Mouse (Mus musculus): ENCODE results near the gene CK137956.

CK137956 gene

DNA sequence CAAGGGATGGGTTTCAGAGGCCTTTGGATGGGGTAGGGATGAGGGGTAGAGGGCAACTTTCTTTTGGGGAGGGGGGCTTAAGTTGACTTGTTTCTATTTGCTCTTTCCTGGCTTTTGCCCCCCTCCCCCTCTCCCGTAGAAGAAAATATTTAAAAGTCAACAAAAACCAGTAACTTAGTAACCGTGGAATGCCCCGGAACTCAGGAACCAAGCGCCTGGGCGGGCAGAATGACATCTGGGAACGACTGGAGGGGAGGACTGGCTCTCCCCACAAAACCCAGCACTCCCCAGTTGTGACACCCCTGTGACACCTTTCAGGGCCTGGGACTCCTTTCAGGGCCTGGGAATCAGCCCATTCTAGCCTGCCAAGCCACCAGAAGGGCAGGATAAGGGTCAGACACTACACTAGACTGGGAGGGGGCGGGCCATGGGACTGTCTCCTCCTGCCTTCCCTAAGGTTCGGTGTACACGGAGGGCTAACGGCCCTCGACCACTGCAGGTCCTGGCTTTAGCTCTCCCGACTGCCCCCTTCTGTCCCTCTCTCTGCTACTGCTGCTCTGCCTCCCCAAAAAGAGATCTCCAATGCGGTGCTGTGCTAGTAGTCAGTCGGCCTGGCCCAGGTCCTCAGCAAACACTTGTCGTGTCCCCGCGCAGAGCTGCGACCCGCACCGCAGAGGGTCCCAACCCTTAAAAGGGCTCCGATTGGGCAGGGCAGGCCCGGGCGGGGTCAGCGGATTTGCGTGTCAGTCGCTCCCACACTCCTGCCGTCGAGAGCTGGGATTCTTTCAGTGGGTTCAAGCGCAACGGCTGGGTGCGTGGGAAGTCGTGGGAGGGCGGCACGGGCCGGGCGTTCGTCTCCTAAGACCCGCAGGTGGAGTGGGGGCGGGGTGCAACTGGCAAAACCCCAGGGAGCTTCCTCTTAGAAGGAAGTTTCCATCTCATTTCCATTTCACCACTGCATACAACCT lies at the start of gene CK137956:
Gene CK137956 (minus strand): TSS at position 51 of the 968 bp plus-strand sequence.
- no peak for DNase-seq

DNA sequence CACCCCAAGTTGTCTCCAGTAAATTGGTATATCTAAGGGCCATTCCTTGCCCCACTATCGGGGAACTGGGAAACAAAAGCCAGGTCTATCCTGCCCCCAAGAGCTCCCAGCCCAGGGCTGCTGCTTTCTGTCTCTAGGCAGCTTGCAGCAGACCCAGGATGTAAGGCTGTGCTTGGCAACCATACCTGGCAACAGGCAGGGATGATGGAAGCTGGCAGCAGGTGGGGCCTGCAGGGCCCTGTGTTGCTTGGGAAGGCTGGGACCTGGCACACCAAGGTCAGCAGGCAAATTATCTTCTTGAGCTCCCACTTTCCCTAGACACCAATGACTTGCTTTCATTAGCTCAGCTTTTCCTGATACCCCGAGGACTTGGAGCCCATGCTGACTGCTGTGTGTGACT lies 48.7 kb upstream of the CK137956 start:
- DNase-seq, result no peak

DNA sequence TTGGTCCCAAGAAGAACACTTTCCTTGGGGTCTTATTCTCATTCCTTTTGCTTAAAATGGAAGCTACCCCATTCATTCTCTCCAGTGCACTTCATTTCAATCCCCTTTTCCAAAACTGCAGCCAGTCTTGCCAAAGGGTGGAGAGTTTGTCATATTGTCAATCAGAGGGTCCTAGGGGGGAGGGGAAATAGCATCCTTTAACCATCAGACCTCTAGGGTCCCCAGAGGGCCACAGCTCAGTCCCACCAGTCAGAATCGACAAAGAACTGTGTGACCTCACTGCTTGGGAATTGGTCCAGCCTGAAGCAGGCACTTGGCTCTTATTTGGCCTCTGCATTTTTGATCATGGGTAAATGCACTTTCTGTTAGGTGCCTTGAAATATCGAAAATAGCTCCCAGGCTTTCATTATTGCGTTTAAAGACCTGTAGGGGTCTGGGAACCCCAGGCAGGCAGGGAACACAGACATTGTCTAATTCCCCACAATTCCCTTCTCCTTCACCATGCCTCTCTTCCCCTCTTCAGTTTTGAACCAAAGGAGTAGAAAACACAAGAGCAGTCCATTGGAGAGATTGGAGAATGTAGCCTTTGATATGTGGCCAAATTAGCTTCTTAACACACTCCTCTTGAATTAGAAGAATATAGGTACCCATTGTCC lies 34.2 kb upstream of the CK137956 start:
- no peak for DNase-seq

DNA sequence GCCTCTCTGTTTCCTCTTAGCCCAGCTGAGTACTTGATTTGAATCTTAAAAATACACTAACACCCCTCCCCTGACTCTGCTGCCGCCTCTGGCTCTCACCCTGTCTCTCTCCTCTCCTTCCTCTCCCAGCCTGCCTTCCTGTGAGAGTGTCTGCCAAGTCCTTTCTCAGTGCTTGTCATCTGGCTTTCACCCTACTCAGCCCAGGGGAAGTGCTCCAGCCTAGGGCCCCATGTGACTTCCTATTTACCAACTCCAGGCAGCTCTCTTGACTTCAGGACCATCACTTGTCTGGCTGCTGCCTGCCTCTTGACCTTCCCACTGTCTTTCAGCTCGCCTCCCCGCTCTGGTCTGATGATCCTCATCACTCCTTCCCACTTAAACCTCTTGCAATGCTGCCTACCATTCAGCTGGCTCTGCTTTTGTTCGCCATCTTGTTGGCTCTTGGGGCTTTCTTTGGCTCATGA lies 31.9 kb upstream of the CK137956 start:
- no peak for DNase-seq

DNA sequence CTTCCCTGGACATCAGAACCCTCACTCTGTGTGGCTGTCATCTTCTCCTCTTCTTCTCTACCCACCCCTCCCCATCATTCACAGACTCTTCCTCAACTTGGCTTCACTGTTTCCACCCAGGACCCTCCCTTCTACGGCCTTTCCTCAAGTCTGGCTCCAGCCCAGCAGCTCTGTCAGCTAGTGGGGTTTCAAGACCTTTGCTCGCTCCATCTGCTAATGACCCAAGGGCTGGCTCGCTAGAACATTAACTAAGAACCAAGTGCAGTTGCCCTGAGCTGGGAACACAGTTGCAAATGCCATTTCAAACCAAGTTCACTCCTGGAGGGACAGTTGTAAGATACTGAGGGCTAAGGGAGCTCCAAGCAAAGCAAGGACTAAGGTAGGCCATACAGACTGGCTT lies 28.5 kb upstream of the CK137956 start:
- DNase-seq, result peak; percentile 42

DNA sequence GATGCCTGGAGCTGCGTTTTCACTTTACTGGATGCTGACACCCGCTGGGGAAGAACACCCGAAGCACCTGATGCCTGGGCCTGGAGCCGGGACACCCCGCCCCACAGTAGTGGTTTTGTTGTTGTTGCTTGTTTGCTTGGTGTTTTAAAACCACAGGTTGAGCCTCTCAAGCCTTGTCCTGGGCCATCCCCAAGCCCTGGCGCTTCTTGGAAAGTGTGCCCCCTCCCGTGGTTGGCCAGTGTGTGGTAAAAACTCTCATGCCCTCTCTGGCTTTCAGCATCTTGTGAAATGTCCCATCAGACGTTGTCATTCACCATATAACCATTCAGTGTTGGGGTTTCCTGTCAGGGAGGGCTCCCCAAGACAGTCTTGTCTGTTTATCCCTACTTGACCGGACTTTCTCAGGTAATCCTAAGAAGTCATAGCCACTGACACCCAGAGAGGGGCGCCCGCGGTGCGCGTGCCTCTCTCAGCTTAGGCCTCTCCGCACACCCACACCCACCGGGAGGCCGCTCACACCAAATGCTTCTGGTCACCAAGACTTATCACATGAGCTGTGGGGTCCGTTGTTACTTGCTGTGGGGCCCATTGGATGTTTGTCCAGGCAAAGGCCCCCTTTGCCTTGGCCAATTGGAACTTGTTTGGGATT lies 18.7 kb upstream of the CK137956 start:
- no peak for DNase-seq

DNA sequence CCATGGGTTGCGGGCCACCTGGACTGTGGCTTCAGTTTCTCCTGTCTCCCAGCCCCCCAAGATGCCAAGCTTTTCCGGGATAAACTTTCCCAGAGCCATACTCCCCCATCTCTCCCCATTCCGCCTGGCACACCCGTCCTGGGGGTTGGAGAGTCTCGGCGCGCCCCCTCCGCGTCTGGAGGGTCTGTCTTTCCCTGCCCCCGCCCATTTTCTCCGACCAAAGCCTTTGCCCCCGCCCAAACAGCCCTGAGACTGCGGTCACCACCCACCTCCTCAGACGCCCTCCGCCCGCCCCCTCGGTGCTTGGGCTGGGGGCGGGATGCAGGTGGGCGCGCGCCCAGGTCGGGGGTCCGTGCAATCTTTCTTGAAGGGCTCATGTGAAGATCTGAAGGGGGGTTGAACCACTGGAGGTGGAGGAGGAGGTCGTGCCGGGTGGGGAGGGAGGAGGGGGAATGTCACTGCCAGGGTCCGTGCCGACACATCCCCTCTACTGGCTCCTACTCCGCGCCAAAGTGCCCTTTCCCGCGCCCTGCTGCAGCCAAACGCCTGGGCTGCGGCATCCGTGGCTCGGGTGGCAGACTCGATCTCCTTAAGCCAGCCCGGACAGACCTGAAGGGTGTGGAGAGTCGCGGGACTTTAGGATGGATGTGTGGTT lies 17.9 kb upstream of the CK137956 start:
- no peak for DNase-seq

DNA sequence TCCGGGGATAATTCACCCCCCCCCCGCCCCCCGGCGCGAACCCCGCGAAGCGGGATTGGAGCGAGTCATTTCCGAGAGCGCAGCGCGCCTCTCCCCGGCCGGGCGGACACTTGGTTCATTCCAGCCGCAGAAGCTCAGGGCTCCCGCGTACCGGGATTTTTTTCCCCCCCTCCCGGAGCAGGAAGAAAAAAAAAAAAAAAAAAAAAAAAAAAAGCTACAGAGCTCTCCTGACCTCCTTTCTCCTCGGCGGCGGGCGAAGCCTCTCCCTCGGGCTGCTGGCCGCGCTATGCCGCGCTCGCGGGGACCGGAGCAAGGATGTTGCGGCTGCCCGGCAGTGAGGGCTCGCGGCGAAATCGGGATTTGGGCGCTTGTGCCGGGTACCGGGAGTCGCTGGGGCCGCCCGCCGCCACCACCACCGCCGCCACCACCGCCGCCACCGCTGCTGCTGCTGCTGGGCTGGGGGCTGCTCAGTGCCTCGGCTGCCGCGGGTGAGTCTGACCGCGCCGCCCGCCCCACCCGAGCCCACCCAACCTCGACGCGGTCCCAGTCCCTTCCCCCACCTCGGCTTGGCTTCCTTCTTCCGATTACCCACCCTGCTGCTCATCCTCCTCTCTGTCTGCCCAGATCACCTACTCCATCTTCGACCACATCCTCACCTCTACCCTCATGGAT lies 17.2 kb upstream of the CK137956 start, which contains the start of gene Csmd2:
Gene Csmd2 (plus strand): TSS at position 74 of the 672 bp plus-strand sequence.
- DNase-seq, result no peak

DNA sequence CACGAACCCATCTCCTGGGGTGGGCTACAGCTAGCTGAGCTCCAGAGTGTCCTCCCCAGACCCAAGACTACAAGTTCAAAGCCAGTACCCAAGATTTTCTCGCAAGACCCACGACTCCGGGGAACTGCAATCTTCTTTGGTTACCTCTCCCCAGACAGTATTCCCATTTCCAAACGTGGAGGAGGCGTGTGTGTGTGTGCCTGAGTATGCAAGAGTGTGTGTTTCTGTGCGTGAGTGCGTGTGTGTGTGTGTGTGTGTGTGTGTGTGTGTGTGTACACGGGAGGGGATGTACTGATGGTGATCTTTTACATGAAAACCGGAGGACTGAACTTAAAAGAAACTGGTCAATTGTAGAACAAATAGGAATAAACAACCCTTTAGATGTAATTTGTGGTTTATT lies 16.5 kb upstream of the CK137956 start:
- no peak for DNase-seq

DNA sequence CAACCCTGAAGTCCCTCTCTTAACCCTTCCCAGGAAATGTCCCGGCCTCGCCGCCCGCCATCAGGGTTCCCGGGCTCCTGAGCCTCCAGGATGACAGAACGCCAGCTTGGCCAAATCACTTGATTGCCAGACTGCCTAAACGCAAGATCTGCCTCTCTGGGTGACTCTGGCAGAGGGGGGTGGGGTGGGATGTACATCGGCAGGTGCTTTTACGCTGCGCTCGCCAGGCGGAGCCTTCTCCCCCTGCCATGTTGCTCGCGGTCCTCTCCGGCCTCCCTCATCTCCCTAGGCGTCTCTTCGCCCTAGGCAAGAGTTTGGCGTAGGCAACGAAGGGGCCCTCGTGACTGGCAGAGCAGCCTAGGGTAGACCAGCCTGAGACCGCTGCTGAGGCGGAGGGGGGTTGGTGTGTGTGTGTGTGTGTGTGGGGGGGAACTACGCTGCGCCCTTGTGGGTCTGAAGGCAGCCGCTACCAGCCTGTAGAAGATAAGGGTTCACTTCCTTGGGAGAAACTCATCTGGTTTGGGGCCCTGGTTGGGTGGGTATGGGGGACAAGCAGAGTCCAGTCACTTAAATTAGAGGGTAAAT lies 15.8 kb upstream of the CK137956 start:
- DNase-seq, result no peak

DNA sequence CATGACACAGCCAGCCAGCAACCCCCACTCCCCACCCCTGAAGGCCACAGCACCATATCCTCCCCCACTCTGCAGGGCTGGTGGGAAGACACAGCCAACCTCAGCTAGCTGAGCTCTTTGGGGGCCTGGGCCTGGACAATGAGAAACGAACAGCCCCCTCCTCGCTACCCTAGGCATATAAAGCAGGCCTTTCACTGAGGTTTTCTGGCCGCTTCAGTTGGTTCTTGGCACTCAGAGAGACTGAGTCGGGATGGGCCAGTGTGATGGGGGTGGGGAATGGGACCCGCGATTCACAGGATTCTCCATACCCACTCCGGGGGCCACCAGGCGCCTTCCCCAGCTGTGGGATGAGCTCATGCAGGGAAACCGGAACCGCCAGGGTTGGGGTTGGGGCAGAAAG lies 15.1 kb upstream of the CK137956 start:
- no peak for DNase-seq

DNA sequence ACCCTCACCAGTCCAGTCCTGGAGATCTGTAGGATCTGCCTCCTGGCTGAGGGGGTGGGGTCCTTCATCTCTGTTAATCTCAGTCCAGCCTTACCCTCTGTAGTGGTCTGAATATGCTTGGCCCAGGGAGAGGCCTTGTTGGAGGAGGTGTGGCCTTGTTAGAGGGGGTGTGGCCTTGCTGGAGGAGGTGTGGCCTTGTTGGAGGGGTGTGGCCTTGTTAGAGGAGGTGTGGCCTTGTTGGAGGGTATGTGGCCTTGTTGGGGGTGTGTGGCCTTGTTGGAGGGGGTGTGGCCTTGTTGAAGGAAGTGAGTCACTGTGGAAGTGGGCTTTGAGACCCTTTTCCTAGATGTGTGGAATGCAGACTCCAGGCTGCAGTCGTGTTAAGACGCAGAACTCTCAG lies 13.7 kb upstream of the CK137956 start:
- no peak for DNase-seq

DNA sequence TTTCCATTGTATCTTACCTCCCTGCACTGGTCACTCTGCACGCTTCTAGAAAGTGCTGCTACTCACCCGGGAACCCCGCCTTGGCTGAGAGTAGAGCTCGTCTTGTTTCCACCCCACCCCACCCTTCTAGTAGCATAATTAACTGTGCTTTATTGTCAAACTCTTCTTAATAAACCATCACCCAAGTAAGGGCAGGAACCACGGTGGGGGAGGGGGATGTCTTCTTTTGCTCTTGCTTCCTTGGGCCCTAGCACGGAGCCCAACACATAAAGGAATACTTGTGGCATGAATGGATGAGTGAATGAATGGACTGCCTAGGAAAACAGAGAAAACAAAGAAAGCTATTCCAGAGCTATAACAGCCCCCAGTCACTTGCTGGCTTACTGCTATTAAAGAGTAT lies 10.4 kb upstream of the CK137956 start:
- DNase-seq, result no peak

DNA sequence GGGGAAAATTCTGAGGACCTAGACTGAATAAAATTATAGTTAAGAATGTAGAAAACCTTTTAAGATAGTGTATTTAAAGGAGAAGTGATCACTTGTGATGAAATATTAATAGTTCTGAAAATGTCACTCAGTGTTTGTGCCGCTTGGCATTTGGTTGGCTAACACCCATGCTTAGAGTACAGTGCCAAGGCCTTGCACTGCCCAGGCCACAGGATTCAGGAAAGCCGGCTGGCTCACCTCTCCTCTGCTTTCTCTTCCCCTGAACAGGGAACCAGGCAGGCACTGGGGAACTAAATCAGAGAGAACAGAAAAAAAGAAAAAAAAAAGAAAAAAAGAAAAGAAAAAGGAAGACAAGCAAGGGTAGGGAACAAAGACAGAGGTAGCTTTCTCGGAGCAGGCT lies 2.2 kb upstream of the CK137956 start:
- DNase-seq, result no peak

DNA sequence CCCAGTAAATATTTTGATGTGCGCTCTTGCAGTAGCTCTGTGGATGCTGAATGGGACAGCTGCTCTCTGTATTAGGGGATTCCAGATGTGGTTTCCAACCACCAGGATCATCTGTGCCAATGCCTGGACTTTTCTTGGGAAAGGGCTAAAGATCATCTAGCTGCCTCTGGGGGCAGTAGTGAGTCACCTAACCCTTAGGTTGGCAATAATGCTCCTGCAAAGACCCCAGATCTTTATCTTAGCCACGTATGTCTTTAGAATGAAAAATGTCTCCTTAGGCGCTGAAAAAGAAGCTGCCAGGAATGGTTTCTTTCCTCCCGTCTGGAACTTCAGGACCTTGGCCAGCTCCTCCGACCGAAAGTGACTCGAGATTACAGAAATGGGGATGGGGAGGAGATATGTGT lies 731 bp downstream of the CK137956 start:
- DNase-seq, result no peak

DNA sequence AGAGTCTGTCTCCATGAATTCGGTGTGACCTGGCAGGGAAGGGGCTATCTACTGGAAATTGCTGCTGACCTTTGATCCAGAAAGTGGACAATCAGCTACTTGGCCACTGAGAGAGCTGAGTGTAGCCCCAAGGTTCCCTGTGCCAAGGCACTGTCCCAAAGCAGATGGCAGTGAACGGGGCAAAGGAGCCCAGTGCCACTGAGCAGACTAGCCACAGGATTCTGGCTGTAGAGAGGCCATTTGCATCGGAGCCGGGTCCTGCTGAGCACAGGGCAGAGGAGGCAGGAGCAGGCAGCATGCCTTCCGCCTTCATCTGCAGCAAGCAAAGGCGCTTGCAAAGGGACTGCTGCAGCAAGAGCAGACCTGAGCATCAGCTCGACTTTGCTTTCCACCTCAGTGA lies 1.6 kb downstream of the CK137956 start:
- no peak for DNase-seq

DNA sequence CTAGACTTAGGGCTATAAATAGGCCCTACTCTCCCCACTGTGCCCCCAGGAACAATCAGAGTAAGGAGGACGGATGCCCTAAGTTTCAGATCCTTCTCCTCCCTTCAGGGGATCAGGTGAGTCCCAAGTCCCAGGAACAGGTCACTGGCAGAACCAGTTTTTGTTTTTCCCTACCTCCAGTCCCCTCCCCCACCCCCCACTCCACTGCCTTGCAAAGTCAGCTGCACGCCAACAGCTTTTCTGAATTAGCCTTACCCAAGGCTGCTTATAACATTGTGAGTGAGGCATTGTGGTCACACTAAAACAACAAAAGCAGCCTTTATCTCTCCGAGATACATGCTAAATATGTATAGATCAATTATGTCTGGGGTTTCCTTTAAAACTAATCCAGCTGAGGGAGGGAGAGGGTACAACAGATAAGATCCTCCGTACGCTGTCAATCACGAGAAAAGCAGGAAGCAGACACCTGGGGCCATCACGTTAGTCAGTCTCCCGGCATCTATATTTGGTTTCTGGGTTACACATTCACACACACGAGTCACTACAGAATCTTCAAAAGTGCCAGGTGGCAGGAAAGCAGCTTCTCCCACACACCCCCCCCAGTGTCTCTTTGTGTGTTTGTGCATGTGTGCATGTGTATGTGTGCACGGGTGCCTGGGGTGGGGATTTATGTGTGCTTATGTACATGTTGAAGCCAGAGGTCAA lies 17.6 kb downstream of the CK137956 start:
- no peak for DNase-seq

DNA sequence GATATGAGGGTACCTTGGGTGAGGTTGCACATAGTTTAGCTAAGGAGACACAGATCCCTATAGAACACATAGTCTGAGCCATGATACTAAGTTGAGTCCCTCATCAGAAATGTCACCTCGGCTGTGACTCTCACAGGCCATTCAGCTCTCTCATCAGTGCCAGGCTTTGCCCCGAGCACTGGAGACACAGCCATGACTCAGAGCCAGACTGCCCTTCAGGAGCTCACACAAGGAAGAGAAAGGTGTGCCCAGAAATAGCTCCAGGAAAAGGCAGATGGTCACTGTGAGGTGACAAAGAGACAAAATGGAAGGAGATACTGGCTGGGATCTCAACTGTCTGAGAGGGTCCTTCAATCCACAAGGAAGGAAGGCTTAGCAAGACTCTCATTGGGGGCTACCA lies 23.1 kb downstream of the CK137956 start:
- DNase-seq, result no peak

DNA sequence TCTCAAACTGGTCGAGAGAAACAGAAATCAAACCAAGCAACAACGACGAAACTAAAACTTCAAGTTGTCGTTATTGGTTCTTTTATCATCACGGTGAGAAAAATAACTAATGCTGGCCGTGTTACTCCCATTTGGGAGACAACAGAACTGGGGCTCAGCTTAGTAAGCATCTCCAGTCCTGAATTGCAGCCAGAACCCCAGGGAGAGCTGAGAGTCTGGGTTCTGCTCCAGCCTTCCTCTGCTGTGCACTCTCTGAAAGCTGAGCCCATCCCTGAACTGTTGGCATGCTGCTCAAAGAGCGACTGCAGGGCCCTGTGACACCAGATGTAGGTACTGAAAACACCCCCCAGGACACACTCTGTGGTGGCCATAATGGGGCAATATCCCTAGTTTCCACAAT lies 33.3 kb downstream of the CK137956 start:
- DNase-seq, result no peak

DNA sequence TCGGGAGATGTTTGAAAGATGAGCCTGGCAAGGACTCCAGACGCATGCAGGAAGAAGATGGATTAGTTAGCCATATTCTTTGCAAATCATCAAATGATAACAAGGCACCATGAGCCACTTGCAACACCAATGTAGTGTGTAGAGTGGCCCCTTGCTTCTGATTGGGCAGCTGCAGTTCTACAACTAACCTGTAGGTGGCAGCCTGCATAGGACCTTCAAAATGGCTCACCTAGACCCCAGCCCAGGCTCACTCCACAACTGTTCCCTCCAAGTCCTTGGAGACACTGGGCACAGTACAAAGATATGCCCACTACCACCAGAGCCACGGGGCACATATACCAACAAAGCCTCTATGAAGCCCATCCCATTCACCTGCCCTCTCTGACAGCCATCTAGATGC lies 35.4 kb downstream of the CK137956 start:
- DNase-seq, result no peak

DNA sequence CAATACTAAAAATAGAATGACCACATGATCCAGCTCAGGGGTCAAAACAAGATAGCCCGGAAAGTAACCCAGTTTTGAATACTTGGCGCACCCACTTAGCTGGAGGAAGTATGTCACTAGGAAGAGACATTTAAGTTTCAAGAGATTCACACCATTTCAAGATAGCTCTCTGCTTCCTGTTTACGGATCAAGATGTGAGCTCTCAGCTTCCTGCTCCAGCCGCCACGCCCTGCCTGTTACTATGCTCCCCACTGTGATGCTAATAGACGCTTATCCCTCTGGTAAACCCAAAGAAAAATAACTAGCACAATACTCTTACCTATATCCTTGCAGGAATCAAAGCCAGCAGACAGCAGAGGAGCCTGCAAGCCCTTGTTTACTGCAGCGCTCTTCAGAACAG lies 57.2 kb downstream of the CK137956 start:
- no peak for DNase-seq

Data from kidney, adult 11 months (tissue).